9 mouse cellular contexts compared by ENCODE assay signal in the genomic region with DNA sequence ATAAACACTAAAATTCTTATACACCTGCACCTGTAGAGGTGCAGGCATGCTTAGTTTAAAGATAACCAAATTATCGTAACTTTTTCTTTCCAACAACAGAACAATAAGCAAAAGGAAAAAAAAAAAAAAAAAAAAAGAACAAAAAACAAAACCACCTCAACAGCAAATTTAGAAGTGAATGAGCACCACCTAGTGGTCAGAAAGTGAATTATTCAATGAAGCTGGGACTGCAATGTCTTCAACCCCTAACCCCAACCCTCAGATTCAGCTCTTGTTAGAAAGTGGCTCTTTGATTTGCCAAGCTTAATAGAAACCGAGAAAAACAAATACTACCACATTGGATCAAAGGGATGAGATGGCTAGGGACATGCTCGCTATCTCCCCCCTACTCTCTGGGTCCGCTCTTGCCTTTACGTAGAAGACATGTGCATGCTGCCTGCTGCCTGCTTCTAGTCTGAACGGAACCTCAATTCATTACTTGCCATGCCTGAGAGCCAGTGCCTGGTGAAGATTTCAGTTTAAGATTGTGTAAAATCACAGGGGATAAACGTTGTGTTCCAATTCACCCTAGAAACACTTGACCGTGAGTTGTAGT.
A peak's percentile ranks its signal among the peaks of the same experiment; 100 is the strongest.
DNase-seq lines count a peak whose midpoint lies in the region; ATAC-seq and TF ChIP-seq lines count a peak whose summit lies in the region.
"Had no signal": no experiment of that assay in that cellular context is flagged by ENCODE, and none has a peak within 500 bp of the region (broad histone marks: within the 10 kb centered on the region; RNA-seq: fewer than 3 reads in every experiment).

No protein-coding gene starts in this region.

- DNase-seq in CD4-positive, CD25-positive, alpha-beta regulatory T cell, adult 2 months (ENCODE audit: low read depth, low spot score): peak; percentile 30
- DNase-seq in layer of hippocampus, adult 2 months (ENCODE audit: low spot score in 2 of 2): peak; percentile 46 to 69
- no peak for DNase-seq in layer of hippocampus, adult 9-10 months (ENCODE audit: low spot score)
- no peak for DNase-seq in Patski (ENCODE audit: low read depth, low spot score)
- no peak for DNase-seq in gastrocnemius, postnatal 10 days

- H3K36me3 ChIP-seq in forebrain, embryonic 16.5 days (ENCODE audit: control insufficient read depth, insufficient read depth): no peaks in the 10 kb centered on the region
- no peaks in the 10 kb centered on the region for H3K36me3 ChIP-seq in midbrain, embryonic 13.5 days
- H3K36me3 ChIP-seq: midbrain, embryonic 12.5 days had no signal

- in situ Hi-C loops in Patski (cut with MboI; ENCODE audit: low pct_unique_long_range_greater_than_20kb): loop anchor here (25.0 kb wide), 1 partner anchor 249 kb away; no protein-coding TSS in a partner anchor

- 52% methylated on average over 8 of the region's 8 CpGs for WGBS in forebrain, embryonic 16.5 days
- 52% methylated on average over 8 of the region's 8 CpGs for WGBS in midbrain, embryonic 13.5 days

- POLR2A ChIA-PET in Patski (lab: Charles Lee): no interaction called here

- H3K27ac ChIP-seq in layer of hippocampus, adult 2 months: no peak overlapping the region
- no peak overlapping the region for H3K27ac ChIP-seq in forebrain, embryonic 16.5 days (ENCODE audit: low read length)
- H3K27ac ChIP-seq in midbrain, embryonic 13.5 days: no peak overlapping the region
- H3K27ac ChIP-seq: midbrain, embryonic 12.5 days had no signal

- CTCF ChIA-PET in Patski (lab: Charles Lee): interaction anchor here (0.8 to 1.5 kb wide), 6 partner anchors 10 to 57 kb away, joined by 3 to 4 read pairs (median 4); no protein-coding TSS in a partner anchor

- H3K4me1 ChIP-seq in forebrain, embryonic 16.5 days (replicated peaks; ENCODE audit: control insufficient read depth, insufficient read depth, low read length): no peaks in the 10 kb centered on the region; the same call in 1 of the 2 replicates
- H3K4me1 ChIP-seq in midbrain, embryonic 13.5 days (replicated peaks): no peaks in the 10 kb centered on the region; the same call in 1 of the 2 replicates
- H3K4me1 ChIP-seq: midbrain, embryonic 12.5 days had no signal

- no peak overlapping the region for H3K4me3 ChIP-seq in layer of hippocampus, adult 2 months
- H3K4me3 ChIP-seq in forebrain, embryonic 16.5 days (replicated peaks; ENCODE audit: low read length): no peak overlapping the region
- no peak overlapping the region for H3K4me3 ChIP-seq in midbrain, embryonic 13.5 days (replicated peaks)
- H3K4me3 ChIP-seq: midbrain, embryonic 12.5 days had no signal

- no peaks in the 10 kb centered on the region for H3K9me3 ChIP-seq in forebrain, embryonic 16.5 days (ENCODE audit: control insufficient read depth, low read length)
- H3K9me3 ChIP-seq in midbrain, embryonic 13.5 days: no peaks in the 10 kb centered on the region
- H3K9me3 ChIP-seq: midbrain, embryonic 12.5 days had no signal

- H3K27me3 ChIP-seq in Patski: no peaks in the 10 kb centered on the region
- H3K27me3 ChIP-seq in forebrain, embryonic 16.5 days (replicated peaks; ENCODE audit: control insufficient read depth, insufficient read depth, low read length): no peaks in the 10 kb centered on the region
- H3K27me3 ChIP-seq in midbrain, embryonic 13.5 days: no peaks in the 10 kb centered on the region
- H3K27me3 ChIP-seq: midbrain, embryonic 12.5 days had no signal

- H3K9ac ChIP-seq in forebrain, embryonic 16.5 days (replicated peaks; ENCODE audit: low read depth, low read length): no peak overlapping the region
- H3K9ac ChIP-seq in midbrain, embryonic 13.5 days (replicated peaks): no peak overlapping the region
- H3K9ac ChIP-seq: midbrain, embryonic 12.5 days had no signal

- no peak for ATAC-seq in CD4-positive, CD25-positive, alpha-beta regulatory T cell, adult 4 months
- ATAC-seq in Patski: no peak
- ATAC-seq in forebrain, embryonic 16.5 days: peak; percentile 23; the same call in 1 of the 2 replicates
- peak; percentile 53; the same call in 1 of the 2 replicates for ATAC-seq in midbrain, embryonic 13.5 days

- no peak overlapping the region for H3K4me2 ChIP-seq in forebrain, embryonic 16.5 days (ENCODE audit: low read length)
- no peak overlapping the region for H3K4me2 ChIP-seq in midbrain, embryonic 13.5 days (replicated peaks)
- H3K4me2 ChIP-seq: midbrain, embryonic 12.5 days had no signal

- TF ChIP-seq CTCF in layer of hippocampus, adult 2 months (conservative IDR thresholded peaks at IDR 0.05): peak; percentile 92
- TF ChIP-seq CTCF in Patski (IDR thresholded peaks at IDR 0.05): peak; percentile 57

Comparison
In these comparisons a context has a peak if more than half of its experiments do, and no peak if none do; other contexts are left out.
1. DNase-seq: peak in CD4-positive, CD25-positive, alpha-beta regulatory T cell, adult 2 months (single experiment) and layer of hippocampus, adult 2 months (2 of 2); none in layer of hippocampus, adult 9-10 months (single experiment), Patski (single experiment) and gastrocnemius, postnatal 10 days (single experiment).
2. ATAC-seq: peak in forebrain, embryonic 16.5 days (single experiment) and midbrain, embryonic 13.5 days (single experiment); none in CD4-positive, CD25-positive, alpha-beta regulatory T cell, adult 4 months (single experiment) and Patski (single experiment).